ENCODE assay signal across 9 mouse cellular contexts in genomic region chr1:173398323-173398970, GRCm38 (mm10). TPM values are rescaled to one million over a fixed set of nuclear protein-coding genes. Genes with fewer than 3 reads are reported as not detected.
A peak's percentile ranks its signal among the peaks of the same experiment; 100 is the strongest.
DNase-seq lines count a peak whose midpoint lies in the region; ATAC-seq and TF ChIP-seq lines count a peak whose summit lies in the region.
"Had no signal": no experiment of that assay in that cellular context is flagged by ENCODE, and none has a peak within 500 bp of the region (broad histone marks: within the 10 kb centered on the region; RNA-seq: fewer than 3 reads in every experiment).

No protein-coding gene starts in this region.

- no peaks in the 10 kb centered on the region for H3K4me1 ChIP-seq in liver, embryonic 12.5 days
- H3K4me1 ChIP-seq in stomach, postnatal 0 days (replicated peaks; ENCODE audit: control insufficient read depth, insufficient read depth), result no peaks in the 10 kb centered on the region
- H3K4me1 ChIP-seq: embryonic facial prominence, embryonic 13.5 days had no signal

- peak; percentile 85 for TF ChIP-seq CTCF in stomach, postnatal 0 days (IDR thresholded peaks at IDR 0.05; ENCODE audit: low read depth)

- no peak overlapping the region for H3K4me3 ChIP-seq in liver, embryonic 12.5 days
- H3K4me3 ChIP-seq in stomach, postnatal 0 days (ENCODE audit: low read depth, low read length), result no peak overlapping the region
- H3K4me3 ChIP-seq: embryonic facial prominence, embryonic 13.5 days had no signal

- WGBS in liver, embryonic 12.5 days (ENCODE audit: insufficient replicate concordance), result 23% methylated on average over 3 of the region's 3 CpGs
- WGBS in stomach, postnatal 0 days, result 29% methylated on average over 3 of the region's 3 CpGs

- H3K27ac ChIP-seq in liver, embryonic 12.5 days, result no peak overlapping the region
- no peak overlapping the region for H3K27ac ChIP-seq in stomach, postnatal 0 days (replicated peaks)
- H3K27ac ChIP-seq: embryonic facial prominence, embryonic 13.5 days had no signal

- no peaks in the 10 kb centered on the region for H3K36me3 ChIP-seq in liver, embryonic 12.5 days
- no peaks in the 10 kb centered on the region for H3K36me3 ChIP-seq in stomach, postnatal 0 days (ENCODE audit: control insufficient read depth, insufficient read depth, low read length)
- H3K36me3 ChIP-seq: embryonic facial prominence, embryonic 13.5 days had no signal

- 0 out of 2 replicates have a peak, but pooled peaks have one; percentile 21 for ATAC-seq in liver, embryonic 12.5 days
- ATAC-seq in stomach, postnatal 0 days (ENCODE audit: low FRiP score, low TSS enrichment), result no peak

- H3K4me2 ChIP-seq in liver, embryonic 12.5 days, result no peak overlapping the region
- H3K4me2 ChIP-seq in stomach, postnatal 0 days (replicated peaks; ENCODE audit: low read depth), result no peak overlapping the region
- H3K4me2 ChIP-seq: embryonic facial prominence, embryonic 13.5 days had no signal

- no peak overlapping the region for H3K9ac ChIP-seq in liver, embryonic 12.5 days
- no peak overlapping the region for H3K9ac ChIP-seq in stomach, postnatal 0 days (ENCODE audit: low read length)
- H3K9ac ChIP-seq: embryonic facial prominence, embryonic 13.5 days had no signal

- peak; percentile 80 for DNase-seq in 3T3-L1 (ENCODE audit: low read depth, low spot score)
- peak; percentile 25 for DNase-seq in MEL-GATA-1-ER (ENCODE audit: extremely low read depth, low read depth)
- peak; percentile 90 to 94 for DNase-seq in cerebellum, postnatal 10 days
- DNase-seq in frontal cortex, postnatal 25 days (ENCODE audit: low spot score in 2 of 2), result peak; percentile 60 to 69
- peak; percentile 47 for DNase-seq in kidney, postnatal 14 days
- peak; percentile 69 for DNase-seq in neural tube, embryonic 10.5 days (ENCODE audit: extremely low spot score, low spot score)
- DNase-seq in stomach, postnatal 0 days (ENCODE audit: low spot score), result peak; percentile 68

- no peaks in the 10 kb centered on the region for H3K9me3 ChIP-seq in liver, embryonic 12.5 days (replicated peaks)
- H3K9me3 ChIP-seq in stomach, postnatal 0 days (ENCODE audit: control insufficient read depth, low read length), result no peaks in the 10 kb centered on the region
- H3K9me3 ChIP-seq: embryonic facial prominence, embryonic 13.5 days had no signal

- TF ChIP-seq EP300 in stomach, postnatal 0 days (optimal IDR thresholded peaks at IDR 0.05), result no peak

- no peaks in the 10 kb centered on the region for H3K27me3 ChIP-seq in liver, embryonic 12.5 days (replicated peaks)
- no peaks in the 10 kb centered on the region for H3K27me3 ChIP-seq in stomach, postnatal 0 days (ENCODE audit: control insufficient read depth, insufficient read depth, low read length)
- H3K27me3 ChIP-seq: embryonic facial prominence, embryonic 13.5 days had no signal

RNA-seq across cellular contexts. Expression of gene Cadm3, which starts 31.0 kb away (rescaled TPM):
- 1.1 and 1.3 TPM in 2 replicates for polyA plus RNA-seq in liver, embryonic 12.5 days (2016; fragmentation: Nextera tagmentation; extraction: Ambion mirVana)
- polyA plus RNA-seq in stomach, postnatal 0 days (2015; fragmentation: Nextera tagmentation; extraction: Ambion mirVana), result 0.99 and 1.4 TPM in 2 replicates

RNA-seq across cellular contexts. Expression of gene Aim2, which starts 47.8 kb away (rescaled TPM):
- 2.8 and 4.0 TPM in 2 replicates for polyA plus RNA-seq in liver, embryonic 12.5 days (2016; fragmentation: Nextera tagmentation; extraction: Ambion mirVana)
- polyA plus RNA-seq in stomach, postnatal 0 days (2015; fragmentation: Nextera tagmentation; extraction: Ambion mirVana), result 3.9 and 4.7 TPM in 2 replicates

Comparison
In these comparisons a context has a peak if more than half of its experiments do, and no peak if none do; other contexts are left out.
1. DNase-seq: peak in every context shown above with its lines; median percentile 92 in cerebellum, postnatal 10 days; 80 in 3T3-L1; 69 in neural tube, embryonic 10.5 days; 68 in stomach, postnatal 0 days; 64 in frontal cortex, postnatal 25 days; 47 in kidney, postnatal 14 days; 25 in MEL-GATA-1-ER.